Mouse (Mus musculus) testis, postnatal 14 days (tissue): ENCODE data around the gene Ppp1r27.
A peak's percentile ranks its signal among the peaks of the same experiment; 100 is the strongest.
"Not testable (repeated sequence)": the region's sequence is repeated elsewhere in the genome, so short reads cannot be mapped to it uniquely, and the experiment has no call there.

ENCODE experiments used
- DNase-seq: peaks from one replicate; pipeline ENCODE4 v3.0.0; 2021; ENCODE audit warnings: low spot score

Gene Ppp1r27

GRCm38 (mm10) chr11:120550810-120551440, at the start of gene Ppp1r27:
Gene Ppp1r27 (minus strand): TSS chr11:120551132.
- no peak for DNase-seq

GRCm38 (mm10) chr11:120600716-120601115, 49.8 kb upstream of the Ppp1r27 start:
- DNase-seq, result no peak

DNA sequence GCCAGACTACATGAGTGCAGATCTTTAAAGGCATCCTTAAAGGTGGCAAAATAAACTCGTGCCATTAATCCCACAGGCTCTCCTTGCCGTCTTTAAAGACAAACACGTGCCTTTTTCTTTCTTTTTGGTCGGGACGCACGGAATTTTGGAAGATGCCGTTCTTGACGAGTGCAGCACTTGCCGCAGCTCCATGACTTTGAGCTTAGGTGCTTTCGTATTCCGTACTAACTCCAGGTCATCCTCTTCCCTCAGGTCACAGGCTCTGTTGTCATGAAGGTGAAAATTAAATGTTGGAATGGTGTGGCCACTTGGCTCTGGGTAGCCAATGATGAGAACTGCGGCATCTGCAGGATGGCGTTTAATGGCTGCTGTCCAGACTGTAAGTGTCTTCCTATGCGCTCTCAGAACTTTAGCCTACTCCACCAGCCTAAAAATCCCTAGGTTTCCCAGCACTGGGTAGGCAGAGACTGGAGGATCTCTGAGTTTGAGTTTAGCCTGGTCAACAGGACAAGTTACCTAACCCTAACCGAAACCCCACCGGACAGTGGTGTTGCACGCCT, 48.1 kb upstream of the Ppp1r27 start:
- DNase-seq, result no peak

DNA sequence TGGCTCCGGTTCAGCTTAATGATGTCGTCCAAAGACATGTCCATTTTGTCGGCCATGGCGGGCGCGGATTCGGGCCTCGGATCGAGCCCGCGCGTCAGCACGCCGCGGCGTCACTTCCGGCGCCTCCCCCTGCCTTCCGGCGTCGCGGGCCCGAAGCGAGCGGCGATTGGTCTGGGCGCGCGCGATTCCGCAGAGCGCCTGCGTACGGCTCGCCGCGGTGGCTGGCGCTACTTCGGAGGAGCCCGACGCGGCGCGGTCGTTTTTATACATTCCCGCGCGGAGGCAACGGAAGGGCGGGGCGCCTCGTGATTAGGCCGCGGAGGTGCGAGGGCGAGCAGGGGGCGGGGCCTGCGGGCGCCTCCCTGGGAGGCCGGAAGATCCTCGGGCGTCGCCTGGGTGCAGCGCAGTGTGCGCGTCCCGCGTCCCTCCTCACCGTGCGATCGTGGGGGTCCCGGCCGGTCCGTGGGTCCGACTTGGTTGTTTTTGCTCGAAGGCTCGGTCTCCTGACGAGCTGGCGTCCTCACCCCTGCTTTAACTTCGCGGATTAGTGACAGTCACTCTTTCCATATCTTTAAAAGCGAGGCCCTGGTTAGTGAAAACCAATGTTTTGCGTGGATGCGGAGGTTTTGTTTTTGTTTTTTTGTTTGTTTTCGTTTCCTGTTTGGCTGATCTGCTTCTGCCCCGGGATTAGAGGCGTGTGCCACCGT, 47.5 kb upstream of the Ppp1r27 start, which contains the start of the genes Alyref and Anapc11:
TSS of gene Alyref (minus strand) at position 83 of the 707 bp plus-strand sequence.
TSS of gene Anapc11 (plus strand) at position 139 of the 707 bp plus-strand sequence.
- peak; percentile 93 for DNase-seq

DNA sequence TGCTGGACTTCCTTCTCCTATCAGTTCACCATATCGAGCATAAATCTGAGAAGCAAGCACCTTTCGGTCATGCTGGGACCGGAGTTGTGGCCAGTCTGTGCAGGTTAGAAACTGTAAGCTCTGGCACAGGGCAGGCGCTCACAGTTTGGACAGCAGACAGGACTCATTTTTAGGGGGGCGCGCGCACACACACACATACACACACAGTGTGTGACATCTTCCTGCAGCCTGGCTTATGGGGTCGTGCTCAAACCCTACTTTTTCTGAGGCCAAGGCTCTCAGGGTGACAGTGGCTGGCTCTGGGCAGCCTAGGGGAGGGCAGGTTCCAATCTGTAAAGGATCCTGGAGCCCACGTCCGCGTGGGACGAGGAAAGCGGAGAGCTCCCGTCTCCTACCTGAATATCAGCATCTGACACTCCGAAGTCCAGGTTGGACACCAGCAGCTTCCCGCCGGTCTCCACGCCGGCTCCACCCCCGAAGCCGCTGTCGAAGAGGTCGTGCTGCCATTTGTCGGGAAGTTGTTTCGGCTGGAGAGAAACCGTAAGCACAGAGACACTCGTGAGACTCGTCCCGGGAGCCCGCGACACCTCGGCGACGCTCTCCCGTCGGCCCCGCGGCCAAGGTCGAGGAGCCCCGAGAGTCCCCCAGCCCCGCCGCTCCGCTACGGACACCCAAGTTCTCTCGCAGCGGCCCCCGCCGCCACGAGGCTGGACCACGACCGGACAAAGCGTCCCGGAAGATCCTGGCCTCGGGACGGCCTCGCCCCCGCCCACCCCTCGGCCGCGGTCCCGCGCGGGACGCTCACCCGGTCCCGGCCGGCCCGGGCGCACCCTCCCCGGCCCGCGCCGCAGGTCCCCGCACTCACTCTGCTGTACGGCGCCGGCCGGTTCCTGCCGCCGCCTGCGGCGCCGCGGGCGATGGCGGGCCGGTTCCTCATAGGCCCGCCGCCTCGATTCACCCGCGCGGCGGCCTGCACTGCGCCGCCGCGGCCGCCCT, 46.6 kb upstream of the Ppp1r27 start:
- peak; percentile 61 for DNase-seq

DNA sequence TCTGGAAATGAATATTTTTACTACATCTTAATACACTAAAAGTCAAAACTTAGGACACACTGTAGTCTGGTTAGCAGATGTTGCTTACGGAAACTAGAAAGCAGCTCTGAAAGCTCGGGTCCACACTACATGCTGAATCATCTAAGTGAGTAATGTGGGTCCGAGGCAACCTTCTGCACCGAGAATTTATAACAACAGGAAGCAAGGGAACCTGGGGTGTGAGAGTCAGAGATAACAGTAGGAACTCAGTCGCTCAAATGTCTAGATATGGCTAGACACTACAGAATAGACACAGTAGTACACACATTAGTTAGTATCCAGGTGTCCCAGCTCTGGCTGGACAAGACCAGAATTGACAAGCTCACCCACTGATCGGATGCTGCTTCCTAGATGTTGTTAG, 37.6 kb upstream of the Ppp1r27 start:
- DNase-seq, result no peak

DNA sequence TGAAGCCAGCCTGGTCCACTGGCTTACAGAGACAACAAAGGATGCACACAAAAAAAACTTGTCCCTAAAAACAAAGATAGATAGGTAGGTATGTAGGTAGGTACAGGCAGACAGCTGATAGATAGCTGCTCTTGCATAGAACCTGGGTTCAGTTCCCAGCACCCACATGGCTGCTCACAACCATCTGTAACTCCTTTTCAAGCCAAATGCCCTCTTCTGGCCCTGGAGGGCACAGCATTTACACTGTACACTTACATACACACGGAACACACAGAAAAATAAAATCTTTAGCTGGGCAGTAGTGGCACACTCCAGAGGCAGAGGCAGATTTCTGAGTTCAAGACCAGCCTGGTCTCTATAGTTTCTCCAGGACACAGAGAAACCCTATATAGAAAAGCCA, 33.0 kb upstream of the Ppp1r27 start:
- DNase-seq, result no peak

DNA sequence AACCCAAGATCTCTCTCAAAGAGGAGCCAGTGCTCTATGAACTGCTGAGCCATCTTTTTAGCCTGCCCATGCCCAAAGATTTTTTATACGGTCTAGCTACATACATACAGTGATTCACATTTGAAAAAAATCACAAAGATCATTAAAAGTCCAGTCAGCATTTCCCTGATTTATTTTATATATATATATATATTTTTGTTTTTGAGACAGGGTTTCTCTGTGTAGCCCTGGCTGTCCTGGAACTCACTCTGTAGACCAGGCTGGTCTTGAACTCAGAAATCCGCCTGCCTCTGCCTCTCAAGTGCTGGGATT, 32.0 kb upstream of the Ppp1r27 start:
- not testable (repeated sequence) for DNase-seq

GRCm38 (mm10) chr11:120582268-120582981, 31.5 kb upstream of the Ppp1r27 start:
- DNase-seq, result no peak

- DNase-seq, result peak; percentile 90
These were observed 30.7 kb upstream of the Ppp1r27 start, which contains the start of gene Arhgdia for GRCm38 (mm10) chr11:120581490-120582267. Gene Arhgdia (minus strand): TSS chr11:120581624.

DNA sequence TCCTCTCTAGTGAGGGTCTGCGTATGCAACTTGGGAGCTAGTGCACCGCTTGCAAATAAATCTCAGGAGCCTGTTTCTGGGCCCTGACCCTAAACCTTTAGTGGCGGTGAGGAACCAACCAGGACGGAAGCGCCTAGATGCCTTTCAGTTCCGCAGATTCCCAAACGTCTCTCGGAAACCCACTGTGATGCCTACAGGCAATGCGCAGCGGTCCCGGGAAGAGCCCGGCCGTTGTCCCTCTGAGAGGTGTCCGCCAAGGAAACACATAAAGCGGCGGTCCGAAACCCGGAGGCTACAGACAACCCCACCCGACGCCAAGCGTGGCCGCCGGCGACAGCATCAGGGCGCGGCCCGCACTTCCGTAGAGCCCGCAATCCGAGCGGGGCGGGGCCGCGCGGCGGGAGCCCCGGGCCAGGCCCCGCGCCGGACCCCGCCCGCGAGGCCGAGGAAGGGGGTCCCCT, 30.0 kb upstream of the Ppp1r27 start:
- peak; percentile 35 for DNase-seq

- no peak for DNase-seq
These were observed 29.3 kb upstream of the Ppp1r27 start for GRCm38 (mm10) chr11:120580190-120580589.

DNA sequence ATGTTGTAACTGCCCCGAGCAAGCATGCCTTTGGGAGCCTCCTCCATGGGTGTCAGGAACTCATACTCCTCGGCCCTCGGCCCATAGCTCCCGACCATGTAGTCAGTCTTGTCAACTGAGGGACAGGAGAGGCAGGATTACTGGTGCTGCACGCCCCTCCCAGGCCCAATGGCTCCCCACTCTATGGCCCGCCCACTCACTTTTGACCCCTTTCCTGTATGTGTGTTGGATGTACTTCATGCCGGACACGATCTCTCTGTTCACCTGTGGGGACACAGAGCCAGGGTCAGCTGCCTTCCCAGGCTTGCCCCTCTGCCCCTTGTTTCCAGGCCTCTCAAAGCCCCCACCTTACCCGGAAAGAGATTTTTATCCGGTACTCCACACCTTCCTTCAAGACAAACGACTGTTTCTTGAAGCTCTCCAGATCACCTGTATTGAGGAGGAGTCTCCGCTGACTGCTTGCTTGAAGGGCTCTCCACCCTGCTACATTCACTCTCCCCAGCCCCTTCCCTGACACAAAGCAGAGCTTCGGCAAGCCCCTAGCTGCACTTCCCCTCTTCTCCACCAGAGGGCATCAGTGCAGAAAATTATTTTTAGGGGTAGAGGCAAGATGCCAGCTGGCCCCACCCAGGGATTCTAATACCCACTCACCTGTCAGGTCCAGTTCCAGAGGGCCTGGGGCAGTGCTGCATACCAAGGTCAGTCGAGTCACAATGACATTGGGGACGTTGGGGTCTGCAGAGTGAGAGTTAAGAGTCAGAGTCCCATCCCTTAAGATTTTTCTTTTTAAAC, 28.6 kb upstream of the Ppp1r27 start:
- DNase-seq, result peak; percentile 50

DNA sequence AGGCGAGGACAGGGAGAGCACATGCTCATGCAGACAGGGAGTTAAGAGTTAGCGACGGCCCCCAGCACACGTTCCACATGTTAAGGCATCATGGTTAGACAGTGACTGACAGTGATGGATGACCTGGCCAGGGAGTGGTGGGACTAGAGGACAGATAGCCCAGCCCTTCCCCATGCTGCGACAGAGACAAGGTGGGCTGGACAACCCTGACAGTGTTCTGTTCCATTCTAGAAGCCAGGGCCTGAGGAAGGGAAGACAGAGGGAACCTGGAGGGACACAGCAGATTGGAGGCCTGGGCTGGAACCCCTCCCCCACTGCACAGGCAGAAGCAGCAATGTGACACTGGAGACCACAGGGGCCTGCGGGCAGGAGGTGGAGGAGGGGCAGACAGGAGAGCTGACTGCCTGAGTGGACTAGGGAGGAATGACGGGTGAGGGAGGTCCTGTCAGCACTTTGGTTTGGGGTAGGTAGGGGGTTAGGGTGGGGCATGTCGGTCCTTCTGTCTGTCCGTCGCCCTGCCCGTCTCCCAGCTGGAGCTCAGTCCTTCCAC, 27.8 kb upstream of the Ppp1r27 start:
- DNase-seq, result no peak

DNA sequence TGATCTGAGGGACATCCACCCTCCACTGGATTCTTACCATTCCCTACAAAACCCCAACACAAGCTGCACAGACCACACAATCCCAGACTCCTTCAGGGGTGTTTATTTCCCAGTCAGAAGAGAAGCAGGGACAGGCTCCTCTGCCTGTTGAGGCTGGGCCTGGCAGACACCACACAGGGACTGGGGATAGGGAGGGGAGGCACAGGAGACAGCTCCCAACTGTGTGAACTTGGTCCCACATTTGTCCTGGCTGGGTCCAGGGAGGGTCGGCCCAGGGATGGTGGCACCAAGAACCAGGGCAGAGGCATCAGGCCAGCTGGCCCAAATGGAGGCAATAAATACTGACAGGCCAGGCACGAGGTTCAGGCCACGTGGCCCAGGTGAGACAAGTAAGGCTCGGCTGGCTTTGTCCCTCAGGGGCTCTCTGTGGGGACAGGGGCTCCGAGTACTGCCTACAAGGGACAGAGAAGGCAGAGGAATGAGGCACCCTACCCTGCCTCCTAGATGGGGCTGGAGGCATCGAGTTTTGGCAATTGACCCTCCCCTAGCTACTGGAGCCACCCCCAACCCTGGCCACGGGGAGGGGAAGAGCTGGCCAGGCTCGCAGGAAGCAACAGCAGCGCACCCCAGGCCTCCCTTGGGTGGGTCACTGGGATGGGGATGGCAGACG, 27.2 kb upstream of the Ppp1r27 start:
- no peak for DNase-seq

- DNase-seq, result no peak
These were observed 26.5 kb upstream of the Ppp1r27 start for GRCm38 (mm10) chr11:120577211-120578023.

GRCm38 (mm10) chr11:120576365-120576981, 25.5 kb upstream of the Ppp1r27 start:
- DNase-seq, result no peak
